8 mouse cellular contexts compared by ENCODE assay signal in the genomic region with DNA sequence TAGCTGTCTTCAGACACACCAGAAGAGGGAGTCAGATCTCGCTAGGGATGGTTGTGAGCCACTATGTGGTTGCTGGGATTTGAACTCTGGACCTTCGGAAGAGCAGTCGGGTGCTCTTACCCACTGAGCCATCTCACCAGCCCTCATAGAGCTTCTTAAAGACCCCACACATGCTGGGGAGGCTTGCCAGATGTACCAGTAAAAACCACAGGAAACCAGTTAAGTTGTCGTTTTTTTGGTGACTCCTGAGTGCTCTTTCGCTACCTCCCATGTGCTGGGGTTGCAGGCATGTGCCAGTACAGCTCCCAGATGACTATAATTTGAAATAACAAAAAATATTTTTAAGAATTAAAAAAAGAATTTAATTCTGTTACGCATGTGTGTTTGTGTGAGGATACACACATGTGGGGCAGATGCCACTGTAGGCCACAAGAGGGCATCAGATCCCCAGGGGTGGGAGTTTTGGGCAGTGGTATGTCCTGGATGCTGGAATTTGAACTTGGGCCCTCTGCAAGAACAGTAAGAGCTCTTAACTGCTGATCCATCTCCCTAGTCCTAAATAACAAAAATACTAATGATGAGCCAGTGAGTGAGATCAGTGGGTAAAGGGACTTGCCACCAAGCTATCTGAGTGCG. TPM values are rescaled to one million over a fixed set of nuclear protein-coding genes. Genes with fewer than 3 reads are reported as not detected.
A peak's percentile ranks its signal among the peaks of the same experiment; 100 is the strongest.
DNase-seq lines count a peak whose midpoint lies in the region.

No protein-coding gene starts in this region.

- DNase-seq in heart, postnatal 10 days: peak; percentile 18 to 39
- DNase-seq in heart, adult 9 months (ENCODE audit: low spot score in 2 of 2): no peak
- DNase-seq in urinary bladder, postnatal 14 days (ENCODE audit: low spot score): peak; percentile 32
- no peak for DNase-seq in urinary bladder, postnatal 4 days (ENCODE audit: low spot score in 2 of 2)
- peak; percentile 44 for DNase-seq in induced T-regulatory cell, adult 2 months (ENCODE audit: low read depth)
- no peak for DNase-seq in cerebellum, adult 9-10 months
- no peak for DNase-seq in layer of hippocampus, adult 9-11 months
- no peak for DNase-seq in right cerebral cortex, postnatal 14 days

- intact Hi-C loops in heart, postnatal 10 days (cut with DNase I): no loop called here

RNA-seq across cellular contexts. Expression of gene Pla2g3, which starts 13.5 kb away (rescaled TPM):
- total RNA-seq in heart, postnatal 10 days (2021): under 1 TPM in 1 of 2 experiments, not detected in 1; 0.10 TPM

RNA-seq across cellular contexts. Expression of gene Rnf185, which starts 22.4 kb away (rescaled TPM):
- total RNA-seq in heart, postnatal 10 days (2021): 10 to 100 TPM; 27.9 to 28.0 TPM

RNA-seq across cellular contexts. Expression of gene Inpp5j, which starts 30.0 kb away (rescaled TPM):
- 10 to 100 TPM; 15.4 to 19.1 TPM for total RNA-seq in heart, postnatal 10 days (2021)

RNA-seq across cellular contexts. Expression of gene Selenom, which starts 39.9 kb away (rescaled TPM):
- total RNA-seq in heart, postnatal 10 days (2021): 10 to 100 TPM; 57.2 to 57.3 TPM

Comparison
In these comparisons a context has a peak if more than half of its experiments do, and no peak if none do; other contexts are left out.
1. DNase-seq: peak in heart, postnatal 10 days (2 of 2), urinary bladder, postnatal 14 days (single experiment) and induced T-regulatory cell, adult 2 months (single experiment); none in heart, adult 9 months (0 of 2), urinary bladder, postnatal 4 days (0 of 2), cerebellum, adult 9-10 months (single experiment), layer of hippocampus, adult 9-11 months (single experiment) and right cerebral cortex, postnatal 14 days (single experiment).